Mouse (Mus musculus) heart, postnatal 36 days (tissue): ENCODE measurements around the gene Fam98b. TPM values are rescaled to one million over a fixed set of nuclear protein-coding genes. Genes with fewer than 3 reads are reported as not detected.

Experiments
- DNase-seq, 2 experiments: peaks; one replicate each; pipeline ENCODE4 v3.0.0; 2021 to 2022
- intact Hi-C: fragments of 180-260 bp; cut with DNase I; formaldehyde crosslinking; loops from one replicate; pipeline ENCODE4 v1.15.1; 2025
- total RNA-seq, 2 experiments: library from RNA; stranded (reverse); gene quantifications; 2 replicates each; pipeline ENCODE4 v1.2.3; 2021

Fam98b gene
- 10 to 100 TPM; 19.8 to 22.4 TPM for total RNA-seq

DNA sequence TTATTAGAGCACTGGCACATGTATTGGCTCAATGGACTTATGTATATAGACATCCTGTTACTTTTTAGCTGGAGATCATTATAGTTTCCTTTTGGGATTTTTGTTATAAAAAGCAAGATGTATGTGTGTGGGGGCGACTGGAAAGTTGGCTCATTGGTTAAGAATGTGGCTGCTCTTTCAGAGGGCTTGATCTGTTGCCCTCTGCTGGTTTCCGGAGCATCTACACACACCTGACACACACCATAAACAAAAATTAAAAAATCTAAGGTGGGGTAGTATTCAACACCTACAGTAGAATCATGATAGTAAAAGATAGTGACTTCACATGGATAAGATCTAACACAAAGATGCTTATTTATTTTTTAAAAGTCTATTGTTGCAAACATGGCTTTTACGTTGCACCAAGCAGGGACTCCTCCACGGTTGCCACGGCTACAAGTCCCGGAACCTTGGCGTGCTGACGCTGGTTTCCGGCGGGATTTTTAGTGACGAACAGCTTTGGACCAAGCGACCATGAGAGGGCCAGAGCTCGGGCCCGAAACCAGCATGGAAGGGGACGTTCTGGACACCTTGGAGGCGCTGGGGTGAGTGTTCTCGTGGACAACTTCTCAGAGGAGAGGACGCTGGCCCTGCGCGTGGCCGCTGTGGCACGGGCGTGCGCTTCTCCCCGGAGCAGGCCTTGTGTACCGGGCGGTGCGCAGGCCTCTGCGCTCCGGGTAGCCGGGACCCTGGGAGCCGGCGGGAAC is at the start of gene Fam98b:
Gene Fam98b (plus strand): TSS at position 485 of the 746 bp plus-strand sequence.
- DNase-seq: peak; percentile 90 to 91
- intact Hi-C loops: loop anchor here (5.0 kb wide), 1 partner anchor 127 kb away; the partner anchor contains the start of gene Spred1

DNA sequence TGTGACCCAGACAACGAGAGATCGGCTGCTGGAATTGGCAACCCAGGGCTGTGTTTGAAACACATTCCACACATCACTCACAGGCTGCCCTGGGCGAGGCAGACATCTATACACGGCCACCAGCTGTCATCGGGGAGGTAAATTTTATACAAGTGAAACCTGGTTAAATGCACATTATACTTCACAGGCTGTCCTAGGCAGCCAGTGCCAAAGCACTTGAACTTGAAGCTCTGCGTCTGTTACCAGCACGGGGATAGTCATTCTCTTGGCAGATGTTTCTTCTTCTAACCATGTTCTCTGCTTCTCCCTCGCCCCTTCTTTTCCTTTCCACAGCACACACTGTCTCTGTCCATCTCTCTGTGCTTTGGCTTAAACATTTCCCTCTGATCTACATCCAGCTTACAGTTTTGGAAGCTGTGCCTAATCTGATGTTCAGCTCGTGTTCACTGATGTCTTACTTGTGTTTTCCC is 48.6 kb upstream of the Fam98b start:
- intact Hi-C loops: no loop called here
- DNase-seq: no peak

DNA sequence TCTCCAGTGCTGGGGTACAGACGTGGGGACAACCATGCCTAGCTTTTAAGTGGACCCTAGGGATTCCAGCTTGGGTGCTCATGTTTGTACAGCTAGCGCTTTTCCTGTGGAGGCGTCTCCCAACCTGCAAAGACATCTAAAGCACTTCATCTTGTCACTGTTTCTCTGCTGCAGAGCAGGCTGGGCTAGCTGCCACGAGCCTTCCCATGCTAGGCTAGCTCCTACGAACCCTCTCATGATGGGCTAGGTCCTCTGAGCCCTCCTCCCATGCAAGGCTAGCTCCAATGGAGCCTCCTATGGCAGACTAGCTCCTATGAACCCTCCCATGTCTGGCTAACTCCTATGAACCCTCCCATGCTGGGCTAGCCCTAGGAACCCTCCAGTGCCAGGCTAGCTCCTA is 46.2 kb upstream of the Fam98b start:
- no peak for DNase-seq
- intact Hi-C loops: no loop called here

DNA sequence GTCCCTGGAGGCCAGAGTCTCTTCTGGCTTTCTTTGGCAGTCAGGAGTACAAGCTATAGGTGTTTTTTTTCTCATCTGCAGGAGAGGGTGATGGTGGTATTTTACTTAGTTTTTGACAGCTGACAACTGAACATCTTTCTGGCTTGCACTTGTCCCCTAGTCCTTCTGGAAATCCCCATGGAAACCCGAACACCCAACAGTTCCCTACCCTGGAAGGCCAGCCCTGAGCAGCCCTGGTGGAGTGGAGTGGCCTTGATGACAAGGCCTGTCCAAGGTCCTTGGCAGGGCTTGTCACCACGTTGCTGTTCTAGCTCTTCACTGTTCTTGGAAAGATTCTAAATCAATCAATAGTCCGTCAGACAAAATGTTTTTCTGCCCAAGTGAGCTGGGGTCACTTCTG is 45.0 kb upstream of the Fam98b start:
- intact Hi-C loops: no loop called here
- DNase-seq: no peak

DNA sequence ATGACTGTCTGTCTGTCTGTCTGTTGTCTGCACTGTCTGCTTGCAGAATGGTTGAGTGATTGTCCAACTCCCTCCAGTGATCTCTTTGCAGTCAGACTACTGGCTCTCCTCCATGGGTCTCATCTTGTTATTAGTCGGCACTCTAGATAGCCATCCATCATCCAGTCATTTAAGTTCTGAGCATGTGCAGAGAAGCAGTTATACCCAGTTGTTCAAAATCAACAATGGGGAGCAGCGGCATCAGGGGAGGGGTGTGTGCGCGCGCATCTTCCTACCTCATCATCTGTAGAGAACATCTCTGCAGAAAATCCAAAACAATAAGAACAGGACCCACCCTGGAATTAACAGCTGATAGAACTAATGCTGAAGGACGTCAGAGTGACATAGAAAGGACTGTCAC is 44.5 kb upstream of the Fam98b start:
- intact Hi-C loops: no loop called here

DNA sequence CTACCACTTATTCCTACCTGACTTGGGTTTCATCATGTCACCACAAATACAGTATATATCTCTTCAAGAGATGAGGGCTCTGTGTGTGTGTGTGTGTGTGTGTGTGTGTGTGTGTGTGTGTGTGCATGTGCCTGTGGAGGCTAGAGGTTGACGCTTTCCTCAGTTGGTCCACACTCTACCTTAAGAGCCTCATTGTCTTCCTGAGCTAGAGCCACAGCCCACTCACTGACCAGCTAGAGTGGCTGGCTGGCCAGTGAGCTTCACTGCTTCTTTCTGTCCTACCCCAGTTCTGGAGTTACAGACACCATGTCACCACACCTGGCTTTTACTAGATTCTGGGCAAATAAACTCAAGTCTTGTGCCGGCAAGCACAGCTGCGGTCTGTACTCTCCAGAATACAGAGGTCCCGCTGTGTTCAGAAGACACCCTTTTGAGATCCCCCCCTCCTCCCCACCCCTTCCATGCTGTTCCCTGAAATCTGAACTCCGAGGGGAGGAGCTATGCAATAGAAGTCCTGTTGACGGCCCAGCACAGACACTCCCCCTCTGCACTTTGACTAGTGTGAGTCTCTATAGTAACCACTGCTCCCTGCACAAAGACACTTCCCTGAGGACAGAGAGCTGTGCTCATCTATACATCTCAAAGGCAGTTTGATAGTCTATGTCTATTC is 39.0 kb upstream of the Fam98b start:
- peak in 1 of 2 experiments; percentile 10 for DNase-seq

More for the DNA sequence above, 44.5 kb upstream of the Fam98b start:
- no peak for DNase-seq

DNA sequence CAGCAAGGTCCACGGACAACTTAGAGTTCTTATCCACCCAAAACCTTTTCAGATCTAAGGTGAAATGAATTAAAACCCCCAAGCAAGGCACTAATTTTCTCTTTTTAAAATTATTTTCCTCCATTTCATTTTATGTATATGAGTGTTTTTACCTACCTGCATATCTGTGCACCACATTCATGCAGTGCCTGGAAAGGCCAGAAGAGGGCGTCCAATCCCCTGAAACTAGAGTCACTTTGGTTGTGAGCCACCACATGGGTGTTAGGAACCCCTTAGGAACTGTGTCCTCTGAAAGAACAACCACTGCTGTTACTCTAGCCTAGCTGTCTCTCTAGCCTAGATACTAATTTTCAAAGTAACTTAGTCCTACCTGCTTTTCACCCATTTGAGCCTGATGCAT is 33.4 kb upstream of the Fam98b start:
- no peak for DNase-seq
- intact Hi-C loops: no loop called here

More for the DNA sequence above, 39.0 kb upstream of the Fam98b start:
- intact Hi-C loops: no loop called here

DNA sequence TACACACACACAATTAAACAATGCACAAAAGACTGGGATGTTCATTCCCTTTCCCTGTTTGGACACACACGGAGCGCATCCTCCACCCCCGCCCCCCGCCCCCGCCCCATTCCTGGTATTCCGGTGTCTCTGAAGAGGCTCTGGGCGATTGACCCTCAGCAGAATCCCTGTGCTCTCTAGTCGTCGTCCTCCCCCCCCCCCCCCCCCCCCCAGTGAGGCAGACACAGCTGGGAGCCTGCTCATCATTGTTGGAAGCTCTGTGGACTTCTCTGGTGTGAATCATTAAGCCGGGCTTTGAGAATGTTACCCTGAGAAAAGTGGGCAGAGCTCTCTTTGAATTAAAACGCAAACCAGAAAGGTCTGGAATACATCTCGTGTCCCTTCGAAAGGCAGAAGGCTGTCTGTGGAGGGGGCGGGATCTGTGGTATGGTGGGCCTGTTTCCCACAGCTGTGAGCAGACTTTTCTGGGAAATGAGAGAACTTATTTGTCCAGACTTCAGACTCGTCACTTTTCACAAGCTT is 31.8 kb upstream of the Fam98b start:
- DNase-seq: no peak
- intact Hi-C loops: no loop called here

DNA sequence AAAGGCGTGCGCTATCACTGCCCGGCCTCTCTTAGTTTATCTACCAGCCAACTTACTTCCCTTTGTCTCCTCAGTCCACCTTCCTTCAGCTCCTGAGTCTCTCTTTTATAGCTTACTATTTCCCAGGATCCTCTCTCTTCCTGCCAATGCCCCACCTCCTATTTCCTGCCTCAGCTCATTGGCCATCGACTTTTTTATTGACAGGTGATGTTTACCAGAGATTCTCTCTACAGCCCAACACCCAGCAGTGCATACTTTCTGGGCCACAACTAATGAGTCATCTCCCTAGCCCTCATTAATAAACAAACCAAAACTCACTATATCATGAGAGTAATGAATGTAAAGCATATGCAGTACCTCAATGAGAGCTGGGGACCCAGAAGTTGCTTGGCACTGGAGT is 30.0 kb upstream of the Fam98b start:
- DNase-seq: no peak
- intact Hi-C loops: no loop called here

DNA sequence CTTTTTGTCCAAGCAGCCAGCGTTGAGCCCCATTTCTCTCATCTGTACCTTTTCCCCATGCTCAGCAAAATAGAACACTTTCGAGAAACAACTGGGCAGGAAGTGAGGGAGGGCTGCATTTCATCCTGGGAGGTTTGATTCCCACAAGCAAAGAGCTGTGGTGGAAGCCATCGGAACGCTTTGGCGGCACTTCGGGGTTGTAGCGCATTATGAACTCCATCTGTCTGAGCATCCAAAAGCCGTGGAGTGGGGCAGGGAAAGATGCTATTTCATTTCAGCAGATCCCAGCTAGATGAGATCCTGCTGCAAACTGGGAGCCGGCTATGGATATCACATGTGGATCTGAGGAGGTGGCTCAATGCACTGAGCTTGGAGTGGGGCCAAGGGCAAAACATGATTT is 26.9 kb upstream of the Fam98b start:
- no peak for DNase-seq

DNA sequence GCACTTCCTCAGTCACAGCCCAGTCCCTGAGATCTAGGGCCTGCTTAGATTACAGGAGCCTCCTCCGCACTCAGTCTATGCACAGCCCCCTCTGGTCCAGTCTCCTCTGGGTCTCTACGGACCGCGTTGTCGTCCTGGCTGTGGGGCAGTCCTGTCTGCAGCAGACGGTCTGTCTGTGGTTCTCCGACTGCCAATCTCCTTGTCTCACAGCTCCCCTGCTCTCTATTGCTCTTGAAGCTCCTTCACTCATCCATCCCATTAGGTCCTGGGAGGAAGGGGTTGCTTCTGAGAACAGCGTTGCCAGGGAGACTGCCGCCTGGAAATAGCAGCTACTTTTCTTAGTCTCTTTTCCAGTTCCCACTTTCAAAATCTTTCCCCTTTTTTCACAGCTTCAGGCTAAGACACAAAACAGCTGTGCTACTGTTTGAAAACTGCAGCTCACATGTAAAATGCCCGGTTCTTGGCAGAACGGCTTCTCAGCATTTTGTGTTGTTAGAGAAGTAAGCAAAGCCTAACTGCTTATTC is 20.9 kb upstream of the Fam98b start:
- DNase-seq: no peak
- intact Hi-C loops: no loop called here

More for the DNA sequence above, 26.9 kb upstream of the Fam98b start:
- intact Hi-C loops: no loop called here

DNA sequence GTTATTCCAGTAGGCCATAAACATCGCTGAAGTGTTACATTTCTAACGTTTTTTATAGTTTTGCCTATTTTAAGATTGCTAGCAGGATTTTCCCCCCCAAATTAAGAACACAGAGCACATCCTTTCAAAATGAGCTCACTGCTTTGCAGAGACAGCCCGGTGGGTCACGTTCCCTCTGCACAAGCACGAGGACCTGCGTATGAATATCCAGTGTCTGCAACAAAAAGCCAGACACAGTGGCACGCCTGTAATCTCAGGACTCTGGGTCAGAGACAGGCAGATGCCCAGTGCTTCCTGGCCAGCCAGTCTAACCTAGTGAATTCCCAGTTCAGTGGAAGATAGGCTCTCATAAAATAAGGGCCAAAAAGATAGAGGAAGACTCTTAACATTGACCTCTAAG is 19.3 kb upstream of the Fam98b start:
- intact Hi-C loops: loop anchor here (2.0 kb wide), 1 partner anchor 49 kb away; no protein-coding TSS in a partner anchor
- no peak for DNase-seq

DNA sequence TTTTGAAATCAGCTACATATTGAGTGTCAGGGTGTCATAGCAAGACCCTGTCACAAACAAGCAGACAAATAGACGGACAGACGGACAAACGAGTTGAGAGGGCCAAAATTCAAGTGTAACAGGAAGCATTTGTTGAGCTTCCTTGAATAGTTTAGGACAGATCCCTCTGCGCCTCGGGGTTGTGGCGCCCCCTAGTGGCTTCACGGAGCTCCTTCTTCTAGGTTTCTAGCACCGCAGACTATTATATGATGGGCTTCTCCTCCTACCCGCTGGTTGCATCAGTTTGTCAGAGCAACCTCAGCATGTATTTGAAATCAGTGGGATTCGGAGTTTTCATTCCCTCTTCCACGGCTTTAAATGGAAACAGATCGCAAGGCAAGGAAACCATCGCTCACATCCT is 18.3 kb upstream of the Fam98b start:
- peak; percentile 80 to 89 for DNase-seq
- intact Hi-C loops: loop anchor here (1.0 to 2.0 kb wide), 2 partner anchors 50 to 334 kb away; no protein-coding TSS in a partner anchor

DNA sequence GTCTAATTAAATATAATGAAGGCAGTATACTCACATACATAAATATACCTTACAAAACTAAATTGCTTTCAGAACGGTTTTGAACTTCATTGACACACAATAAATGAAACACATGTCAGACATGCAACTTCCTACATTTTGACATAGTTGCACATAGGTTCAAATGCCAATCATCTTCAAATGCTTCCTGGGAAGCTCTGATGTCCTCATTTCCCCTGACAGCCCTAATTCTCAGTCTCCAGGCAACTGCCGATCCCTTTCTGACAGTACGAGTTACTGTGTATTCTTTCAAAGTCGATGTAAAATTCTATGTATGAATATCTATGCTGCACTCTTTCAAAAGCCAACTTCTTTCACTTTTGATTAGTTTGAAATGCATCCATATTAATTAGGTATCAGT is 7.6 kb upstream of the Fam98b start:
- intact Hi-C loops: no loop called here

DNA sequence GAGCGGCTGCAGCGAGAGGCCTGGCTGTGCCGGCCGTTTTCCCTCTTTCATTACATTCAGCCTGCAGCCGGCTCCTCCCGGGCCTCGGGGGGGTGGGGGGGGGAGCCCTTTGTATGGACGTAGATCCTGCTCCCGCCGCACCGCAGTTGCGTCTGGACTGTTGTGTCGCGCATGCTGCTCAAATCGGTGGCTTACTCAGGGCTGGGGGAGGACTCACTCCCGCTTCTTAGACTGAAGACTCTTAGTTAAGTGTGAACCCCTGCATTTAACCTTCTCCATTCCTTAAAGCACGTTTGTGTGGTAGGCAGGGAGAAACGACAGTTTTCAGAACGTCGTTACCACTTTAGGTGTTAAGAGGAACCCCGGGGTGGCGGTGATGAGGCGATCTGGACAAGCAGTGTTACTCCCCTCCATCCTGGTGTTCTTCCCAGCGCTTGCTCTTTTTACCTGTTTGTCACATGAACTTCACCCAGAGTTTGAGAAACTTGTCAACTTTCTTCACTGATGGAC is 517 bp downstream of the Fam98b start:
- DNase-seq: peak in 1 of 2 experiments; percentile 6
- intact Hi-C loops: no loop called here

More for the DNA sequence above, 7.6 kb upstream of the Fam98b start:
- DNase-seq: no peak

DNA sequence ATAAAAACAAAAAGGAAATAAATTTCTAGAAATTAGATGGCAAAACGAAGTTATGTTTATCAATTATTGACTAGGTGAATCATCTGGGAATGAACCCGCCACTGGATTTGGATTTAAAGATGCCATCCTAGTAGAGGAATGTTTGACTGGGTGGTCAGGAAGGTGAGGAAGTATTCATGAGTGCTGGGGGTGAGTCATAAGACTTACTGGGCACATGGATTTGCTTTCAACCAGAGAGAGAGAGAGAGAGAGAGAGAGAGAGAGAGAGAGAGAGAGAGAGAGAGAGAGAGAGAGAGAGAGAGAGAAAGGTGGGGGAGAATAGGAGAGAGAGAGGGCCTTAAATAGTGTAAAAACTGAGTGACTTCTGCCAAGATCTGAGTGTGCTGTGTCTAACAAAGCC is 5.9 kb downstream of the Fam98b start:
- intact Hi-C loops: no loop called here
- no peak for DNase-seq

DNA sequence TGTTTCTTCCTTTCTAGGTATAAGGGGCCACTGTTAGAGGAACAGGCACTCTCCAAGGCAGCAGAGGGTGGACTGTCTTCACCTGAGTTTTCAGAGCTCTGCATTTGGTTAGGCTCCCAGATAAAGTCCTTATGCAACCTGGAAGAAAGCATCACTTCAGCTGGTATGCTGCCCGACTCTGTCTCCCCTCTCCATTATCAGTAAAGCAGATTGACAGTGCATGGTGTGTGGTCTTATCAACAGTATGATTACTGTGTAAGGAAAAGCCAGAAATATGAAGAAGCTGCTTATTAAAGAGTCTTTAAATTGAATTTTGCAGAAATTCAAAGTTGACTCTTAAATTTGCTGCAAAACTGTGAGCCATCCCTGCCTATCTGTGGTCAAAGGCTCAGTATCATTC is 8.1 kb downstream of the Fam98b start:
- no peak for DNase-seq
- intact Hi-C loops: no loop called here

DNA sequence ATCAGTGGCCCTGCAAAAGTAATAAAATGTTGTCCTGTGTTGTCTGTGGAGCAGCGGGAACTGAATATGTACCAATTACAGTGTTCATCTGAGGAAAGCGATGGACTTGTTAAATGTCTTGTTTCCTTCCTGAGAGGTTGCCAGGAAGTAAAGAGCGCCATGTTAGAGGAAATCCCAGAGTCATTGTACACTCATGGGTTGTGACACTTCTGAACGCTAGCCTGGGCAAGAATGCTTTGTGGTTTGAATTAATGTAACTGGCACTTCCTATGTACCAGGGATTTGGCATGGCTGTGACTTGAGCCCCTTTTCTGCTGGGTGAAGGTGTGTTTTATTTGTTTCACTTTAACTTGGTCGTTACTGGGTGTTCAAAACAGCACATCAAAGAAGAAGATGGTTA is 12.6 kb downstream of the Fam98b start:
- intact Hi-C loops: no loop called here
- DNase-seq: no peak

DNA sequence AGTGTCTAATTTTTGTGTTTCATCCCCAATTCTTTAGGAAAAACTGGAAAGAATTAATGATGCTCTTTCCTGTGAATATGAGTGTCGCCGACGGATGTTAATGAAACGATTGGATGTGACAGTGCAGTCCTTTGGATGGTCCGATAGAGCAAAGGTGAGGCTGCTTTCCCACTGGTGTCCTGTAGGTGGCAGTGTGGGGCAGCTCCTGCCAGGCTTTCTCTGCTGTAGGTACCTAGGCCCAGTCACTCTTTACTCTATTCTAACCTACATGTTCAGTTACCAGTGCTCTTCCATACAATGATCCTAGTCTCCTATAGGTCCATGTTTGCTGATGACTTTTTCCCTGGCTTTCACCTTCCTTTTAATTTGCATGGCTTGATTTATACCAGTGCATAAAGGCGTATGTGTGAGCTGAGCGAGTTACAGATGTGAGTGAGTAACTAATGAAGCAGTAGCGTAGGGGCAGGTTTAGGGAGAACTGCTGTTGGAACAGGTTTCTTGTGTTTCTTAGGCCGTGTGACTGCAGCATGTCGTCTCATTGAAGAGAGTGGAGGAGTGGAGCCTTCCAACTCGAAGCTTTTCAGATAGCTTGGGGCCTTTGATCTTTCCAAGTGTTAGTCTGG is 14.4 kb downstream of the Fam98b start:
- DNase-seq: peak; percentile 69 to 78
- intact Hi-C loops: loop anchor here (1.0 kb wide), 1 partner anchor 175 kb away; no protein-coding TSS in a partner anchor

DNA sequence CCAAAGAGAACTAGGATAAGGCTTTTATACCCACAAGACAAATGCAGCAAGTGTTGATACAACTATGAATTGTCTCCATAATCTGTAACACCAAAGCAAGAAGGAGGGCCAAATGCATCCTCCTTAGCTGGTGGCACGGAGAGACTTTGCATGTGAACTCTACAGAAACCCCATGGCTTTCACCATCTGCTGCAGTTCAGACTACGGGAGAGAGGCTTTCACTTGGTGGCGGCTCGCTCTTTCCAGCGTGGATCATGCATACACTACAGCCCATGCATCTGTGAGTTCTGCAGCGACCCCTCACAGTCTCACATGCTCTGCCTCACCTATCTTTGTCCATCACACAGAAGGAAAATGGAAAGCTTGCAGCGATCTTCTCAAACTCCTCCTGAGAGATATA is 38.8 kb downstream of the Fam98b start:
- intact Hi-C loops: no loop called here
- no peak for DNase-seq
